Mouse (Mus musculus) liver, embryonic 11.5 days (tissue): ENCODE measurements at regions not wholly inside any gene's neighbourhood (a gene's known extent, or its start where the extent isn't known, plus 50 kb on each side); places are given as distances from the start of the nearest gene placed in this dataset.

Experiments
- ATAC-seq: fragments of 200-750 bp; cut with Nextera tagmentation; replicated peaks from 2 replicates; pipeline ENCODE4 v1.8.0; 2017; ENCODE audit warnings: moderate number of reproducible peaks, mild to moderate bottlenecking, moderate TSS enrichment, moderate library complexity; ENCODE audit not compliant: low FRiP score
- DNase-seq: peaks from one replicate; pipeline ENCODE4 v3.0.0-alpha.2; 2017; ENCODE audit warnings: low spot score
- H3K27ac ChIP-seq: fragments of 300-500 bp; sonication (generic); 2 replicates; pipeline ENCODE4 v1.5.1; 2014; ENCODE audit warnings: mild to moderate bottlenecking, low read depth, low read length, control low read depth
- H3K27me3 ChIP-seq: fragments of 300-500 bp; sonication (generic); replicated peaks from 2 replicates; pipeline ENCODE4 v1.6.1; 2014; ENCODE audit warnings: low read length, mixed read lengths; ENCODE audit not compliant: control insufficient read depth, insufficient read depth
- H3K36me3 ChIP-seq: fragments of 300-500 bp; sonication (generic); 2 replicates; pipeline ENCODE4 v1.6.1; 2014; ENCODE audit warnings: mild to moderate bottlenecking, low read length, moderate library complexity, mixed read lengths; ENCODE audit not compliant: control insufficient read depth, insufficient read depth
- H3K4me1 ChIP-seq: fragments of 300-500 bp; sonication (generic); replicated peaks from 2 replicates; pipeline ENCODE4 v1.6.1; 2014; ENCODE audit warnings: low read length, mixed read lengths; ENCODE audit not compliant: control insufficient read depth, insufficient read depth
- H3K4me2 ChIP-seq: fragments of 300-500 bp; sonication (generic); 2 replicates; pipeline ENCODE4 v1.6.1; 2014; ENCODE audit warnings: mild to moderate bottlenecking, control low read depth, moderate library complexity
- H3K4me3 ChIP-seq: fragments of 300-500 bp; sonication (generic); 2 replicates; pipeline ENCODE4 v1.5.1; 2014; ENCODE audit warnings: low read depth, low read length, control low read depth
- H3K9ac ChIP-seq: fragments of 300-500 bp; sonication (generic); 2 replicates; pipeline ENCODE4 v1.6.1; 2014; ENCODE audit warnings: low read depth, low read length, control low read depth
- H3K9me3 ChIP-seq: fragments of 300-500 bp; sonication (generic); 2 replicates; pipeline ENCODE4 v1.6.1; 2016; ENCODE audit warnings: low read length, inconsistent platforms, mixed read lengths; ENCODE audit not compliant: control insufficient read depth
- WGBS: fragments of 180-500 bp; shearing (Covaris S2); extraction: QIAGEN DNeasy Blood & Tissue Kit; methylation state at CpG from one replicate; pipeline ENCODE4 v1.1.7; 2014; 5-methylcytosine and 5-hydroxymethylcytosine counted together

- no peak overlapping the region for H3K9ac ChIP-seq
- ATAC-seq (no peak), DNase-seq (no peak)
- no peak overlapping the region for H3K4me3 ChIP-seq
- H3K27me3 ChIP-seq = no peaks in the 10 kb centered on the region
- no peaks in the 10 kb centered on the region for H3K4me1 ChIP-seq
- no peak overlapping the region for H3K27ac ChIP-seq
- 72% methylated on average over 2 of the region's 2 CpGs for WGBS
- H3K9me3 ChIP-seq = no peaks in the 10 kb centered on the region
- H3K4me2 ChIP-seq = no peak overlapping the region
- no peaks in the 10 kb centered on the region for H3K36me3 ChIP-seq
Observed at GRCm38 (mm10) chr3:117520461-117520860, 54.2 kb upstream of the Plppr5 start.

DNA sequence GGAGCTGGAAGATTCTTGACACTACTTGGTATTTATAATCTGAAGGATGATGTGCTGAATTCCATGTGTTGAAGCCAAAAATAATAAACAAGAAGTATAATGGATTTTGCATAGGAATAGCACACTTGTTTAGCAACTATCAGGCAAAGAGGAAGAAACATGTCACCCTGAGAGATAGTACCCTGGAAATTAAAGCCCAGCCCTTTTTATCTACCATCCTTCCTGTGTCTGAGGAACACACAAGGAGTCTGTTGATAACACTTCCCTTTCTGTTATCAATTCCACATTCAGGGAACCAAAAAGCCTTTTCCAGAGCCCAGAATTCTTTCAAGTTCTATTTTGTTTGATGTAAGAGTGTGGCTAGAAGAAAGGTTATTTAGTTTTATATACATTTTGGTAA is 66.5 kb upstream of the Plppr5 start:
- Histone ChIP-seq H3K4me2 (no peak overlapping the region), H3K27ac (no peak overlapping the region), H3K36me3 (no peaks in the 10 kb centered on the region), H3K9ac (no peak overlapping the region), H3K9me3 (no peaks in the 10 kb centered on the region), H3K4me1 (0 out of 2 replicates have a peak, but pooled peaks cover 5% of the 10 kb centered on the region), H3K27me3 (no peaks in the 10 kb centered on the region), H3K4me3 (no peak overlapping the region)
- ATAC-seq (peak; percentile 94), DNase-seq (no peak)

- WGBS = 82% methylated on average over 1 of the region's 1 CpGs
- 0 out of 2 replicates have a peak, but pooled peaks cover 5% of the 10 kb centered on the region for H3K4me1 ChIP-seq
- ATAC-seq (no peak), DNase-seq (no peak)
- H3K27me3 ChIP-seq = no peaks in the 10 kb centered on the region
- H3K9ac ChIP-seq = no peak overlapping the region
- no peak overlapping the region for H3K27ac ChIP-seq
- no peak overlapping the region for H3K4me3 ChIP-seq
- H3K9me3 ChIP-seq = no peaks in the 10 kb centered on the region
- H3K4me2 ChIP-seq = no peak overlapping the region
- no peaks in the 10 kb centered on the region for H3K36me3 ChIP-seq
Observed at GRCm38 (mm10) chr3:117506151-117506723, 68.4 kb upstream of the Plppr5 start.

DNA sequence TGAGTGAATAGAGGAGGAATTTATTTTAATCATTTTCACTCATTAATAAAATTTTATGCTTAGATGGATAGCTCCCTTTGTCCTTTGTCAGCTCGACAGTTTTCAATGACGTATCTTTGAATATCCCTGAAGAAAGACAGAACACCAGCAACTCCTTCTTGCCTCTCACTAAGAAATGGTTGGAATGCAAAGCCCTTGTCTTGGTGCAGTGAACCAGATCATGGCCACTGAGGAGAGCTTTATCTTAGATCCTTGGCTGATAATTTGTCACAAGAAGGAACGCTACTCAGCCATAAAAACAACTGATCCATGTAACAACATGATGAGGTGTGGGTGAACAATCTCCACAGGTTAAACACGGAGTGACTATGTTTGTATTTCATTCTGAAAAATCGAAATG is 73.5 kb upstream of the Plppr5 start:
- Histone ChIP-seq H3K27ac (no peak overlapping the region), H3K36me3 (no peaks in the 10 kb centered on the region), H3K4me3 (no peak overlapping the region), H3K9me3 (no peaks in the 10 kb centered on the region), H3K27me3 (no peaks in the 10 kb centered on the region), H3K4me2 (no peak overlapping the region), H3K4me1 (no peaks in the 10 kb centered on the region), H3K9ac (no peak overlapping the region)
- ATAC-seq (no peak), DNase-seq (no peak)
- 78% methylated on average over 5 of the region's 5 CpGs for WGBS

DNA sequence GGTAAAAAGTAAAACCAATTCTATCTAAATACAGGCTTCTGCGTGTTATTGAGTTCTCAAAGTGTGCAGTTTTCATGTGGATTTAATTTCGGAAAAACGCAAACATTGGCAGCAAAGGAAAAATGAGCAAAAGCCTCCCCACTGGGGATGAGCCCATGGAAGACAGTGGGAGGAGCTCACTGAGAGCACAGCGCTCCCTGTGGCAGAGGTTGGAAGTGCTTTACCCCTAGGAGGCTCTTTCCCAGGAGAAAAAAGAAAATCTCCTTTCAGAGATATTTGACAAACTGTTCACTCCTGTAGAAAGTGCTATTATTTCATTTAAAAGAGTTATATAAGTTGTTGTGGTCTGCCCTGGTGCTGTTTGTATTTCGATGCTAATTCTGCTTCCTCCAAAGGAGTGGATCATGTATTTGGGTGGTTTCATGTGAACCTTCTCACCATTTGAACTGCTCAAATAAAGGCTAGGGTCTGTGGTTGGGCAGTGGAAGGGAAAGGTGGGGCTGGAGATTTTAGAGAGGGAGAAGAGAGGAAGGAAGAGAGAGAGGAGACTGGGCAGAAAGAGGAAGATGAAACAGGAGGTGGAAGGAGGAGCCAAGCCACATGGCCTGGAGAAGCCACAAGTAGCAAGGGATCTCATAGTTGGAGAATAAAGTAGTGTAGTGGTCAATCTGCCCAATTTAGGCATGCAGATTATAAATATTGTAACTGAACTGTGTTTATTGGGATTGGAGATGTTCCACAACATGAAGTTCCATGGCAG is 76.3 kb upstream of the Plppr5 start:
- no peak for ATAC-seq
- DNase-seq = no peak
- Histone ChIP-seq H3K4me3 (no peak overlapping the region), H3K4me1 (no peaks in the 10 kb centered on the region), H3K4me2 (no peak overlapping the region), H3K36me3 (no peaks in the 10 kb centered on the region), H3K9ac (no peak overlapping the region), H3K27me3 (no peaks in the 10 kb centered on the region), H3K27ac (no peak overlapping the region), H3K9me3 (no peaks in the 10 kb centered on the region)
- 86% methylated on average over 5 of the region's 5 CpGs for WGBS

GRCm38 (mm10) chr3:117494118-117494517 is 80.5 kb upstream of the Plppr5 start:
- no peak overlapping the region for H3K4me2 ChIP-seq
- ATAC-seq (peak; percentile 75), DNase-seq (peak; percentile 34)
- no peaks in the 10 kb centered on the region for H3K4me1 ChIP-seq
- H3K9ac ChIP-seq = no peak overlapping the region
- H3K27me3 ChIP-seq = no peaks in the 10 kb centered on the region
- H3K36me3 ChIP-seq = no peaks in the 10 kb centered on the region
- H3K27ac ChIP-seq = no peak overlapping the region
- WGBS = 49% methylated on average over 2 of the region's 2 CpGs
- no peaks in the 10 kb centered on the region for H3K9me3 ChIP-seq
- H3K4me3 ChIP-seq = no peak overlapping the region

DNA sequence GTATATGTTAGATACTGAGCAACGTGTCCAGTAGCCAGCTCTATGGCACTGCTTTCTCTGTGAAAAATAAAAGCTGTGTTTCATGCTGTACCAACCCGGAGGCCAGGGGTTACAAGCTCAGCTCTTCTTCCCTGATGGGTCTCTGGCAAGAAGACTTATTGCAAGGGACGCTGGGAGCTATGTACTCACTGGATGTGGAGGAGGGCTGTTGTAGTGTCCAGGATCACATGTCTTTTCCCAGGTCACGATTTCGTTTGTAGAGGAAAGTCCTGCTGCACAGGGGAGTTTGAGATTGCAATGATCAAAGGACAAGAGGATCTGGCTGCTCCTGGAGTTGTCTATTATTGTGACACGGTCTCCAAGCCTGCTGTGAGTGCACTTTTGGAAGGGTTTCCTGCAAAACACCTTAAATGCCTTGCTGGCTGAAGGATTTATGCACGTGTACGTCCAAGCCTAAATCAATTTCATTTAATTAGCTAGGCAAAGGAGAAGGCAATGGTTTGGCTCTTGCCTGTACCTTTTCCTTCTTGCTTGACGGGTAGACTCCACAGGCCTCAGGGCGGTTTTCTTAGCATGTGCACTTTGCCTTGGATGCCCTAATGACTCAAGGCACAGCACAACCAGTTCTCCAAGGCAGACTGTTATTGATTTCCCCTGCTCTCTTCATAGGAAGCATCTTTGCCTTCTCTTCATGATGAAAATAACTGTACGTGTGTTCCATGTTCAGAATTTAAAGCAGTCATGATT is 87.2 kb upstream of the Plppr5 start:
- Histone ChIP-seq H3K4me3 (no peak overlapping the region), H3K36me3 (no peaks in the 10 kb centered on the region), H3K9ac (no peak overlapping the region), H3K4me2 (no peak overlapping the region), H3K27ac (no peak overlapping the region), H3K9me3 (no peaks in the 10 kb centered on the region), H3K4me1 (no peaks in the 10 kb centered on the region), H3K27me3 (no peaks in the 10 kb centered on the region)
- DNase-seq = no peak
- ATAC-seq = no peak
- WGBS = 79% methylated on average over 11 of the region's 11 CpGs

- no peak overlapping the region for H3K4me3 ChIP-seq
- no peak overlapping the region for H3K27ac ChIP-seq
- H3K4me2 ChIP-seq = no peak overlapping the region
- no peak for DNase-seq
- no peak overlapping the region for H3K9ac ChIP-seq
- no peaks in the 10 kb centered on the region for H3K9me3 ChIP-seq
- WGBS = 82% methylated on average over 2 of the region's 2 CpGs
- no peaks in the 10 kb centered on the region for H3K27me3 ChIP-seq
- no peak for ATAC-seq
- no peaks in the 10 kb centered on the region for H3K36me3 ChIP-seq
- no peaks in the 10 kb centered on the region for H3K4me1 ChIP-seq
Observed at GRCm38 (mm10) chr3:117486351-117486750, 88.3 kb upstream of the Plppr5 start.
